Comparison of ENCODE assay signal across 24 mouse cellular contexts in genomic region chr4:14175531-14175930, GRCm38 (mm10).
DNase-seq lines count a peak whose midpoint lies in the region; ATAC-seq and TF ChIP-seq lines count a peak whose summit lies in the region.
"Had no signal": no experiment of that assay in that cellular context is flagged by ENCODE, and none has a peak within 500 bp of the region (broad histone marks: within the 10 kb centered on the region; RNA-seq: fewer than 3 reads in every experiment).

No protein-coding gene starts in this region.

- no peaks in the 10 kb centered on the region for H3K4me1 ChIP-seq in liver, embryonic 12.5 days
- H3K4me1 ChIP-seq: heart, embryonic 12.5 days; hindbrain, embryonic 15.5 days; kidney, embryonic 15.5 days; limb, embryonic 10.5 days; stomach, embryonic 15.5 days had no signal

- no peak for TF ChIP-seq CTCF in left cerebral cortex, adult 2 months (IDR thresholded peaks at IDR 0.05)

- H3K4me2 ChIP-seq in liver, embryonic 12.5 days = no peak overlapping the region
- H3K4me2 ChIP-seq: embryonic facial prominence, embryonic 13.5 days; heart, embryonic 12.5 days; hindbrain, embryonic 15.5 days; kidney, embryonic 15.5 days; lung, embryonic 14.5 days; stomach, embryonic 15.5 days had no signal

- DNase-seq in left cerebral cortex, adult 11 months (ENCODE audit: low spot score) = peak; percentile 15
- DNase-seq in left cerebral cortex, adult 2 months (ENCODE audit: extremely low spot score in 1 of 2, low spot score in 2 of 2) = no peak
- DNase-seq in right cerebral cortex, postnatal 25 days = peak; percentile 3
- DNase-seq in right cerebral cortex, postnatal 4 days = no peak
- DNase-seq in cerebellum, postnatal 25 days = peak; percentile 17 to 21
- DNase-seq in telencephalon, adult 2 months (ENCODE audit: low read depth, low spot score) = peak; percentile 31
- no peak for DNase-seq in layer of hippocampus, adult 11-12 months (ENCODE audit: low spot score)
- DNase-seq: adrenal gland, adult 2 months; gastrocnemius, adult 2 months; heart, adult 11 months; heart, postnatal 14 days; lung, embryonic 14.5 days; lung, postnatal 36 days; right cerebral cortex, postnatal 14 days; thymus, adult 2 months had no signal

- no peak overlapping the region for H3K9ac ChIP-seq in liver, embryonic 12.5 days
- H3K9ac ChIP-seq: embryonic facial prominence, embryonic 13.5 days; heart, embryonic 12.5 days; hindbrain, embryonic 15.5 days; kidney, embryonic 15.5 days; lung, embryonic 14.5 days; stomach, embryonic 15.5 days had no signal

- no peaks in the 10 kb centered on the region for H3K36me3 ChIP-seq in liver, embryonic 12.5 days
- H3K36me3 ChIP-seq: embryonic facial prominence, embryonic 13.5 days; heart, embryonic 12.5 days; hindbrain, embryonic 15.5 days; kidney, embryonic 15.5 days; limb, embryonic 10.5 days; stomach, embryonic 15.5 days had no signal

- H3K9me3 ChIP-seq in liver, embryonic 12.5 days (replicated peaks) = no peaks in the 10 kb centered on the region
- H3K9me3 ChIP-seq: embryonic facial prominence, embryonic 13.5 days; heart, embryonic 12.5 days; hindbrain, embryonic 15.5 days; kidney, embryonic 15.5 days; limb, embryonic 10.5 days; stomach, embryonic 15.5 days had no signal

- no peaks in the 10 kb centered on the region for H3K27me3 ChIP-seq in liver, embryonic 12.5 days (replicated peaks)
- H3K27me3 ChIP-seq: embryonic facial prominence, embryonic 13.5 days; heart, embryonic 12.5 days; hindbrain, embryonic 15.5 days; kidney, embryonic 15.5 days; stomach, embryonic 15.5 days had no signal

- H3K4me3 ChIP-seq in left cerebral cortex, adult 2 months = no peak overlapping the region
- no peak overlapping the region for H3K4me3 ChIP-seq in liver, embryonic 12.5 days
- H3K4me3 ChIP-seq: embryonic facial prominence, embryonic 13.5 days; gastrocnemius, adult 2 months; heart, embryonic 12.5 days; hindbrain, embryonic 15.5 days; kidney, embryonic 15.5 days; limb, embryonic 10.5 days; stomach, embryonic 15.5 days had no signal

- intact Hi-C loops in left cerebral cortex, adult 2 months (cut with DNase I) = loop anchor here (1.0 kb wide), 1 partner anchor 100 kb away; no protein-coding TSS in a partner anchor

- 50% methylated on average over 4 of the region's 4 CpGs for WGBS in liver, embryonic 12.5 days (ENCODE audit: insufficient replicate concordance)

- no peak for ATAC-seq in liver, embryonic 12.5 days
- ATAC-seq: forebrain, embryonic 16.5 days; intestine, embryonic 16.5 days had no signal

- no peak overlapping the region for H3K27ac ChIP-seq in left cerebral cortex, adult 2 months
- H3K27ac ChIP-seq in liver, embryonic 12.5 days = no peak overlapping the region
- H3K27ac ChIP-seq: embryonic facial prominence, embryonic 13.5 days; gastrocnemius, adult 2 months; hindbrain, embryonic 15.5 days; kidney, embryonic 15.5 days; limb, embryonic 10.5 days; stomach, embryonic 15.5 days had no signal

Comparison
In these comparisons a context has a peak if more than half of its experiments do, and no peak if none do; other contexts are left out.
1. DNase-seq: peak in left cerebral cortex, adult 11 months (single experiment), right cerebral cortex, postnatal 25 days (single experiment), cerebellum, postnatal 25 days (2 of 2) and telencephalon, adult 2 months (single experiment); none in left cerebral cortex, adult 2 months (0 of 2), right cerebral cortex, postnatal 4 days (single experiment) and layer of hippocampus, adult 11-12 months (single experiment).